Mouse (Mus musculus) lung, postnatal 0 days (tissue): Measurements from ENCODE around the gene Ap5z1.

ENCODE experiments used
- CTCF ChIP-seq: IDR thresholded peaks from 2 replicates; pipeline ENCODE4 v1.5.1; 2016; ENCODE audit warnings: antibody characterized with exemption, mild to moderate bottlenecking
- EP300 ChIP-seq: IDR thresholded peaks from 2 replicates; pipeline ENCODE4 v1.6.1; 2016; ENCODE audit warnings: antibody characterized with exemption, mild to moderate bottlenecking, control low read depth

GRCm38 (mm10) chr5:142441332-142442044, 22.3 kb upstream of the Ap5z1 start:
- TF ChIP-seq CTCF (no peak), EP300 (no peak)
